Mouse (Mus musculus) ES-Bruce4 (cell line): ENCODE data around the gene Borcs7. TPM values are rescaled to one million over a fixed set of nuclear protein-coding genes. Genes with fewer than 3 reads are reported as not detected.
A peak's percentile ranks its signal among the peaks of the same experiment; 100 is the strongest.

Experiments
- H3K27ac ChIP-seq: 2 replicates; pipeline ENCODE4 v1.5.1; 2012; ENCODE audit warnings: low read length, inconsistent platforms; ENCODE audit not compliant: insufficient read depth
- H3K27me3 ChIP-seq: 2 replicates; pipeline ENCODE4 v1.6.1; 2012; ENCODE audit warnings: mild to moderate bottlenecking, low read length, inconsistent platforms; ENCODE audit not compliant: control insufficient read depth, poor library complexity, insufficient read depth, severe bottlenecking
- H3K36me3 ChIP-seq: 2 replicates; pipeline ENCODE4 v1.6.1; 2012; ENCODE audit warnings: inconsistent platforms, mild to moderate bottlenecking, low read length, moderate library complexity; ENCODE audit not compliant: control insufficient read depth, poor library complexity, insufficient read depth, severe bottlenecking
- H3K4me1 ChIP-seq: one replicate; pipeline ENCODE4 v1.8.1; 2011; ENCODE audit warnings: low read length; ENCODE audit not compliant: control insufficient read depth, insufficient read depth
- H3K4me3 ChIP-seq: 2 replicates; pipeline ENCODE4 v1.5.1; 2011; ENCODE audit warnings: low read depth, mild to moderate bottlenecking, low read length
- H3K9ac ChIP-seq: 2 replicates; pipeline ENCODE4 v1.6.1; 2012; ENCODE audit warnings: low read depth, mild to moderate bottlenecking, inconsistent platforms; ENCODE audit not compliant: poor library complexity, severe bottlenecking
- H3K9me3 ChIP-seq: replicated peaks from 2 replicates; pipeline ENCODE4 v1.6.1; 2012; ENCODE audit warnings: mild to moderate bottlenecking, low read length, inconsistent platforms; ENCODE audit not compliant: control insufficient read depth, poor library complexity, insufficient read depth, severe bottlenecking
- CTCF ChIP-seq: IDR thresholded peaks from one replicate; pipeline ENCODE4 v1.8.1; 2011; ENCODE audit warnings: low read depth, low read length
- EP300 ChIP-seq: IDR thresholded peaks from 2 replicates; pipeline ENCODE4 v1.6.1; 2011; ENCODE audit warnings: low read depth, low read length; ENCODE audit not compliant: insufficient read depth
- POLR2A ChIP-seq: IDR thresholded peaks from one replicate; pipeline ENCODE4 v1.8.1; 2011; ENCODE audit warnings: low read length; ENCODE audit not compliant: insufficient read depth
- polyA plus RNA-seq: library from polyadenylated mRNA; stranded (reverse); fragments of >200 nt; gene quantifications from 2 replicates; pipeline ENCODE4 v1.2.4, GENCODE M21; 2011; ENCODE audit warnings: low read depth; ENCODE audit not compliant: missing spikeins, insufficient read depth, insufficient read length

Gene Borcs7
- polyA plus RNA-seq, 1 experiment: 2.5 TPM

DNA sequence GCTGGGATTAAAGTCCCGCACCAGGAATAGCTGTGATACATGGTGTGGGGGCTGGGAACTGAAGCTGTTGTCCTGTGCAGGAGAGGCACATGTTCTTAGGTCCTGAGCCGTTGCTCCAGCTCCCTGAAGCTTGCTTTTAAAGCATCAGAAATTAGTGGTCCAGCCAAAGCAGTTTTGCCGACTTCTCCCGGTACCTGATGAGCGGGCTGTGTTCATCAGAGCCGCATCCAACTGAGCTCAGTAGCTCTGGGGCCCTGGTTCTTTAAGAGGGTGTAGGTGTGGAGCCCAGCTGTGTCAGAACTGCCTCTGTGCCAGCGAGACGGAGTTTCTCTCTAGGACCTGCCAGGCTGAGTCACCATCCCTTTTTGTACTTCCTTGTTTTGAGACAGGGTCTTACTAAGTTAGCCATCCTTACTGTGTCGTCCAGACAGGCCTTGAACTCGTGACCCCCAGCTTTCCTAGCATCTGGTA is 9.3 kb downstream of the Borcs7 start:
- Histone ChIP-seq H3K4me1 (peaks cover 3% of the 10 kb centered on the region), H3K27me3 (no peaks in the 10 kb centered on the region), H3K27ac (peak overlapping the region; percentile 20; the same call in 1 of the 2 replicates), H3K36me3 (no peaks in the 10 kb centered on the region), H3K9me3 (no peaks in the 10 kb centered on the region), H3K9ac (no peak overlapping the region), H3K4me3 (no peak overlapping the region)
- TF ChIP-seq CTCF (no peak), POLR2A (no peak), EP300 (no peak)

DNA sequence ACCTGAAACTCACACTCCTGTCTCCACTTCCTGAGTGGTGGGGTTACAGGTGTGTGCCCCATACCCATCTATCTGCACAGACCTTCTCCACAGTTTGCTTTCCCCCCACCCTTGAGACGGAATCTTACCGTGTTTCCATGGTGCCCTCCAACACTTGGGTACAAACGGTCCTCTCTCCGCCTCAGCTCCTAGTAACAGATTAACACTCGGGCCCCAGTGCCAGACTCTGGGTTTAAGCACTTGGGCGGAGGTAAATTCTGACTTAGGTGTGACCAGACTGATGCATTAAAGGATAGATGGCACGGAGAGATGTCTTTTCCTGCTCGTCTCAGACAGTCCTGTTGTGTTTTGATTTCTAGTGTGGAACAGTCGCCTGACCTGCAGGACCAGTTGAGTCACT is 11.4 kb downstream of the Borcs7 start:
- no peaks in the 10 kb centered on the region for H3K36me3 ChIP-seq
- no peak overlapping the region for H3K4me3 ChIP-seq
- TF ChIP-seq CTCF (no peak), POLR2A (no peak), EP300 (no peak)
- H3K9ac ChIP-seq: no peak overlapping the region
- H3K27me3 ChIP-seq: no peaks in the 10 kb centered on the region
- peaks cover 3% of the 10 kb centered on the region for H3K4me1 ChIP-seq
- no peak overlapping the region for H3K27ac ChIP-seq
- no peaks in the 10 kb centered on the region for H3K9me3 ChIP-seq

DNA sequence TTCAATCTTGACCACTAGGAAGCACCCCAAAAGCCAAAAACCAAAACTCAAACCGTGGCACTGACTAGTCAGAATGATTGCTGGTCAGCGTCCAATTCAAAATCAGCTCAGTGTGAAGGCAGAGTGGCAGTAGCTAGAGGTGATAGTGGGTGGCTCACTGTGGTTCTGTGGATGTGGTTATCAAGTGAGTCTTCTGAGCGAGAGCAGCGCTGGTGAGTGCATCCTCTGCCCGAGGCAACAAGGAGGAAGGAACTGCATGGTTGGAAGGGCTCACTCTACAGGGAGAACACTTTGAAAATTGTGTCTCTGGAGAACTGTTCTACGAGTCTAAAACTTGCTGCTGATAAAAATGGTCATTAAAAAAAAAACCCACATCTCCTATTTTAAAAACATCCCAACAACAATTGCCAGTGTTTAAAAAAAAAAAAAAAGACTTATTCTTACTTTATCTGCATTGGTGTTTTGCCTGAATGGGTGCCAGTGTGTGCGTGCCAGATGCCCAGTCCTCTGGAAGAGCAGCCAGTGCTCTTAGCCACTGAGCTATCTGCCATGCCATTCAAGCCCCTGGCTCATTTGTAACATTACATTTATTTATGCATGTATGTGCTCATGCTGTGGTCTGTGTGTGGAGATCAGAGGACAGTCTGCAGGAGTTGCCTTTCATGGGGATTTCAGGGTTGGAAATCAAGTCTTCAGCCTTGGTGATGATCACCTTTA is 16.2 kb downstream of the Borcs7 start:
- no peaks in the 10 kb centered on the region for H3K27me3 ChIP-seq
- TF ChIP-seq POLR2A (no peak), EP300 (no peak), CTCF (no peak)

DNA sequence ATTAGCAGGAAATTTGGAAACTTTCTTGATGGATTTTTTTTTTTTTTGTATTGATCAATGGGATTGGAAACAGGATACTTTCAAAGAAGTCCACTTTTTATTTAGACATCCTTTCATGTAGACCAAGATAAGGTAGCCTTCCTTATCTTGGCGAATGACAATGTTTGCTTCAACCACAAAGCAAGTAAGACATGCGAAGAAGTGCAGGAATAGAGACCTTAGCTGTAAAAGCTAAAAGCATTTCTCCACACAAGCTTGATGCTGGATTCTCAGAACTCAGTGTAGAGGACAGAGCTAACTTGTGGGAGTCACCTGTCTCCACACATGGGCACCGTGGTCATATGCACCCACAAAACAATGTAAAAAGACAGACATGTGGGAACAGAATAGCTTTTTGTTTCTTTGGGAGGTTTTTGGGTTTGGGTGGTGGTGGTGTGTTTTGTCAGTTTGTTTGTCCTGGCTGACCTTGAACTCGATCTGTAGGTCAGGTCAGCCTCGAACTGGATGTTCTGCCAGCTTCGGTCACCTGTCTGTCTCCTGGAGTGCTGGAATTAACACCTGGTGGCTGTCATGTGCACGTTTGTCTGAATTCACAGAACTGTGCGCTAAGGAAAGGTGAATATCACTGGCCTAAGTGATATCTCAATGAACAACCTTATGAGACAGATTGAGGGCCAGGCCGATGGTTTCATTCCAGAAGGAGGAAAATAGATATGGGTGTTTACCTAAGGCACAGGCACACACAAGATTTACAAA is 17.0 kb downstream of the Borcs7 start:
- Histone ChIP-seq H3K9ac (no peak overlapping the region), H3K36me3 (no peaks in the 10 kb centered on the region), H3K27me3 (no peaks in the 10 kb centered on the region), H3K4me3 (no peak overlapping the region), H3K4me1 (peaks cover 2% of the 10 kb centered on the region), H3K9me3 (no peaks in the 10 kb centered on the region), H3K27ac (no peak overlapping the region)
- TF ChIP-seq POLR2A (no peak), CTCF (no peak), EP300 (no peak)

More for the DNA sequence above, 16.2 kb downstream of the Borcs7 start:
- Histone ChIP-seq H3K27ac (no peak overlapping the region), H3K4me1 (peaks cover 2% of the 10 kb centered on the region), H3K9me3 (no peaks in the 10 kb centered on the region), H3K36me3 (no peaks in the 10 kb centered on the region), H3K9ac (no peak overlapping the region), H3K4me3 (no peak overlapping the region)

DNA sequence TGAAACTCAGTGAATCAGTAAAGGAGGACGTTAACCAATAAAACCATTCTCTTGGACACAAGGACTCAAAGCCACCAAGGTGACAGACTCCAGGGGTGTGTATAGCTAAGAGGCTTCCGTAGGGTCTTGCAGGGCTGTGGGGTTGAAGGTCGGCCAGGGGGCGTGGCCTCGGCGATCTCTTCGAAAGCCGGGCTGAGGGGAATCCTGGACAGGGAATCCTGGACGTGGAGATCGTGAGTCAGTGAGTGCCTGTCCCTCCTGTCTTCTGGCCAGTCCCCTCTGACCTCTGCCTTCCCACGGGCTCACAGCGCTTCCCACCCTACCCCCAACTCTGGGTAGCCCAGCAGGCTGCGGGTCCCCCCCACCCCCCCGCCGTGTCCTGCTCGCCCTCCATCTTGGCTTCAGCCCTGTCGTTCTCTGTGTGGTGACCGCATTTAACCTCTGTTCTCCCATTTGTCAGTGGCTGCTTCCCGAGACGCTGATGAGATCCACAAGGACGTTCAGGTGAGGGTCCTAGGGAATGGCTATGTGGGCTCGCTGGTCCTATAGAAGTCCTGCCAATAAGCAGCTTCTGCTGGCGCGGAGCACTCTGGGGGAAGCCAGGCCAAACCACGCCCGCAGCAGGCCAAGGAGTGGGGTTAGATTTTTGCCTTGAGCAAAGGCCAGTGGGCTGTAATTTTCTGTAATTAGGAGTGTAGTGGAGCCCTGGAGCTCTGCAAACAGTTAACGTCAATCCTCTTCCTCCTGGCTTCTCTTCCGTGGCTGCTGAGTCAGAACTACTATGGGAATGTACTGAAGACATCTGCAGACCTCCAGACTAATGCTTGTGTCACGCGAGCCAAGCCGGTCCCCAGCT is 17.8 kb downstream of the Borcs7 start, which contains the start of gene As3mt:
Gene As3mt, plus strand, starts transcription at position 163 of the 856 bp plus-strand sequence.
- no peaks in the 10 kb centered on the region for H3K9me3 ChIP-seq
- H3K36me3 ChIP-seq: no peaks in the 10 kb centered on the region
- H3K4me3 ChIP-seq: peak within 1 kb of the TSS; percentile 92
- no peak within 1 kb of the TSS for H3K27ac ChIP-seq
- peaks cover 2% of the 10 kb centered on the region for H3K4me1 ChIP-seq
- TF ChIP-seq EP300: no peak
- peak; percentile 8 for TF ChIP-seq POLR2A
- no peak for TF ChIP-seq CTCF
- H3K9ac ChIP-seq: peak within 1 kb of the TSS; percentile 47
- H3K27me3 ChIP-seq: no peaks in the 10 kb centered on the region
